In genomic region chr15:85646639-85647277, GRCm38 (mm10) we compare ENCODE assay signal across 8 mouse cellular contexts.
DNase-seq lines count a peak whose midpoint lies in the region; ATAC-seq lines count a peak whose summit lies in the region.

No protein-coding gene starts in this region.

- H3K36me3 ChIP-seq in heart, embryonic 14.5 days (ENCODE audit: control insufficient read depth, insufficient read depth, low read length), result no peaks in the 10 kb centered on the region
- H3K36me3 ChIP-seq in embryonic facial prominence, embryonic 10.5 days (replicated peaks), result no peaks in the 10 kb centered on the region
- H3K36me3 ChIP-seq in midbrain, embryonic 16.5 days (ENCODE audit: control insufficient read depth, insufficient read depth, low read length), result no peaks in the 10 kb centered on the region

- WGBS in heart, embryonic 14.5 days, result 39% methylated on average over 8 of the region's 10 CpGs
- WGBS in embryonic facial prominence, embryonic 10.5 days, result 32% methylated on average over 10 of the region's 10 CpGs
- 32% methylated on average over 9 of the region's 10 CpGs for whole genome bisulfite sequencing in midbrain, embryonic 16.5 days

- H3K27ac ChIP-seq in heart, embryonic 14.5 days (replicated peaks in 1 of 2; ENCODE audit: control insufficient read depth in 1 of 2, insufficient read depth in 1 of 2, low read depth in 2 of 2, low read length in 2 of 2), result peak overlapping the region in 1 of 2 experiments; percentile 88; a peak in 2 of 4 replicates
- H3K27ac ChIP-seq in embryonic facial prominence, embryonic 10.5 days (replicated peaks), result peak overlapping the region; percentile 84
- H3K27ac ChIP-seq in midbrain, embryonic 16.5 days (ENCODE audit: low read length), result no peak overlapping the region

- H3K9ac ChIP-seq in heart, embryonic 14.5 days (ENCODE audit: low read length), result peak overlapping the region; percentile 89
- H3K9ac ChIP-seq in midbrain, embryonic 16.5 days (ENCODE audit: low read depth, low read length), result peak overlapping the region; percentile 63; the same call in 1 of the 2 replicates

- H3K4me1 ChIP-seq in heart, embryonic 14.5 days (ENCODE audit: control insufficient read depth in 2 of 2, insufficient read depth in 2 of 2, low read length in 2 of 2), result peaks cover 4 to 14% of the 10 kb centered on the region in 2 experiments
- H3K4me1 ChIP-seq in embryonic facial prominence, embryonic 10.5 days, result peaks cover 18% of the 10 kb centered on the region
- H3K4me1 ChIP-seq in midbrain, embryonic 16.5 days (ENCODE audit: control insufficient read depth, insufficient read depth, low read length), result peaks cover 12% of the 10 kb centered on the region

- no peaks in the 10 kb centered on the region for H3K9me3 ChIP-seq in heart, embryonic 14.5 days (ENCODE audit: control insufficient read depth, low read length)
- H3K9me3 ChIP-seq in embryonic facial prominence, embryonic 10.5 days, result no peaks in the 10 kb centered on the region
- H3K9me3 ChIP-seq in midbrain, embryonic 16.5 days (replicated peaks; ENCODE audit: control insufficient read depth, low read length, poor library complexity, severe bottlenecking), result no peaks in the 10 kb centered on the region

- no peak for DNase-seq in heart, postnatal 36 days
- DNase-seq in embryonic facial prominence, embryonic 10.5 days (ENCODE audit: low spot score), result no peak
- no peak for DNase-seq in retina, embryonic 14.5 days (ENCODE audit: low spot score)
- no peak for DNase-seq in thymus, postnatal 4 days
- DNase-seq in embryo, embryonic 10.5 days (ENCODE audit: low spot score), result no peak

- peaks cover 7% of the 10 kb centered on the region; the same call in 1 of the 2 replicates for H3K27me3 ChIP-seq in heart, embryonic 14.5 days (ENCODE audit: control insufficient read depth, insufficient read depth, low read length)
- H3K27me3 ChIP-seq in embryonic facial prominence, embryonic 10.5 days (replicated peaks; ENCODE audit: low read depth, poor library complexity, severe bottlenecking), result peaks cover 98% of the 10 kb centered on the region
- peaks cover 15% of the 10 kb centered on the region for H3K27me3 ChIP-seq in midbrain, embryonic 16.5 days (ENCODE audit: control insufficient read depth, insufficient read depth, low read depth, low read length)

- peak overlapping the region; percentile 44 to 55 for H3K4me3 ChIP-seq in heart, embryonic 14.5 days (ENCODE audit: control insufficient read depth in 1 of 2, insufficient read depth in 1 of 2, low read depth in 1 of 2, low read length in 2 of 2)
- H3K4me3 ChIP-seq in embryonic facial prominence, embryonic 10.5 days, result peak overlapping the region; percentile 58
- peak overlapping the region; percentile 31 for H3K4me3 ChIP-seq in midbrain, embryonic 16.5 days (ENCODE audit: low read depth, low read length)

- peak overlapping the region; percentile 89 for H3K4me2 ChIP-seq in heart, embryonic 14.5 days (ENCODE audit: low read length)
- peak overlapping the region; percentile 61 for H3K4me2 ChIP-seq in midbrain, embryonic 16.5 days (ENCODE audit: low read length)

- intact Hi-C loops in heart, postnatal 36 days (cut with DNase I), result no loop called here

- ATAC-seq in heart, embryonic 14.5 days (ENCODE audit: insufficient number of reproducible peaks, insufficient read depth, low FRiP score, low read depth), result 0 out of 2 replicates have a peak, but pooled peaks have one; percentile 22
- peak; percentile 27 for ATAC-seq in inflammation-experienced regulatory T-cells, adult 6 months
- ATAC-seq in midbrain, embryonic 16.5 days, result no peak
